Mouse (Mus musculus): ENCODE data around the gene Epas1. TPM values are rescaled to one million over a fixed set of nuclear protein-coding genes. Genes with fewer than 3 reads are reported as not detected.

Gene Epas1
- 100 to 1,000 TPM; 241 to 287 (median 262) TPM for total RNA-seq (2022)

- DNase-seq (ENCODE audit: low spot score) = peak; percentile 93
These were observed at the start of gene Epas1 for GRCm38 (mm10) chr17:86753130-86753821. TSS of gene Epas1 (plus strand) at chr17:86753700.

- peak; percentile 40 for DNase-seq (ENCODE audit: low spot score)
These were observed 48.3 kb upstream of the Epas1 start for GRCm38 (mm10) chr17:86705236-86705635.

GRCm38 (mm10) chr17:86706467-86706866, 47.0 kb upstream of the Epas1 start:
- no peak for DNase-seq (ENCODE audit: low spot score)

- no peak for DNase-seq (ENCODE audit: low spot score)
These were observed 43.7 kb upstream of the Epas1 start for GRCm38 (mm10) chr17:86709803-86710202.

- DNase-seq (ENCODE audit: low spot score) = peak; percentile 53
These were observed 43.1 kb upstream of the Epas1 start for GRCm38 (mm10) chr17:86710379-86710778.

- peak; percentile 61 for DNase-seq (ENCODE audit: low spot score)
These were observed 41.6 kb upstream of the Epas1 start for GRCm38 (mm10) chr17:86711949-86712348.

GRCm38 (mm10) chr17:86712601-86713000, 40.9 kb upstream of the Epas1 start:
- no peak for DNase-seq (ENCODE audit: low spot score)

- peak; percentile 43 for DNase-seq (ENCODE audit: low spot score)
These were observed 39.9 kb upstream of the Epas1 start for GRCm38 (mm10) chr17:86713591-86713990.

GRCm38 (mm10) chr17:86724786-86725415, 28.6 kb upstream of the Epas1 start:
- DNase-seq (ENCODE audit: low spot score) = no peak

GRCm38 (mm10) chr17:86726480-86726879, 27.0 kb upstream of the Epas1 start:
- DNase-seq (ENCODE audit: low spot score) = peak; percentile 61

GRCm38 (mm10) chr17:86727031-86727430, 26.5 kb upstream of the Epas1 start:
- DNase-seq (ENCODE audit: low spot score) = no peak

GRCm38 (mm10) chr17:86731273-86731672, 22.2 kb upstream of the Epas1 start:
- DNase-seq (ENCODE audit: low spot score) = no peak

- DNase-seq (ENCODE audit: low spot score) = peak; percentile 86
These were observed 21.5 kb upstream of the Epas1 start for GRCm38 (mm10) chr17:86732024-86732423.

GRCm38 (mm10) chr17:86732522-86732921, 21.0 kb upstream of the Epas1 start:
- DNase-seq (ENCODE audit: low spot score) = no peak

- DNase-seq (ENCODE audit: low spot score) = no peak
These were observed 19.9 kb upstream of the Epas1 start for GRCm38 (mm10) chr17:86733644-86734043.

GRCm38 (mm10) chr17:86738477-86738876, 15.0 kb upstream of the Epas1 start:
- DNase-seq (ENCODE audit: low spot score) = no peak

GRCm38 (mm10) chr17:86743351-86743941, 10.1 kb upstream of the Epas1 start:
- DNase-seq (ENCODE audit: low spot score) = no peak

- no peak for DNase-seq (ENCODE audit: low spot score)
These were observed 8.6 kb upstream of the Epas1 start for GRCm38 (mm10) chr17:86744943-86745342.

GRCm38 (mm10) chr17:86751373-86751871, 2.1 kb upstream of the Epas1 start:
- no peak for DNase-seq (ENCODE audit: low spot score)

GRCm38 (mm10) chr17:86753931-86754805, 668 bp downstream of the Epas1 start:
- DNase-seq (ENCODE audit: low spot score) = peak; percentile 75

GRCm38 (mm10) chr17:86754806-86755571, 1.5 kb downstream of the Epas1 start:
- peak; percentile 61 for DNase-seq (ENCODE audit: low spot score)
